In genomic region chrX:99540087-99540576, GRCm38 (mm10) we compare ENCODE assay signal across 8 mouse cellular contexts.
A peak's percentile ranks its signal among the peaks of the same experiment; 100 is the strongest.
DNase-seq lines count a peak whose midpoint lies in the region; ATAC-seq lines count a peak whose summit lies in the region.
"Had no signal": no experiment of that assay in that cellular context is flagged by ENCODE, and none has a peak within 500 bp of the region (broad histone marks: within the 10 kb centered on the region; RNA-seq: fewer than 3 reads in every experiment).

No protein-coding gene starts in this region.

- H3K9ac ChIP-seq in lung, embryonic 16.5 days (ENCODE audit: low read length): no peak overlapping the region
- H3K9ac ChIP-seq in forebrain, embryonic 15.5 days (replicated peaks): no peak overlapping the region
- H3K9ac ChIP-seq in stomach, embryonic 14.5 days (replicated peaks; ENCODE audit: low read depth, low read length): no peak overlapping the region
- H3K9ac ChIP-seq: liver, embryonic 13.5 days had no signal

- no peak overlapping the region for H3K27ac ChIP-seq in lung, embryonic 16.5 days (ENCODE audit: low read length)
- peak overlapping the region; percentile 72 for H3K27ac ChIP-seq in forebrain, embryonic 15.5 days (replicated peaks)
- H3K27ac ChIP-seq in stomach, embryonic 14.5 days (ENCODE audit: low read length): no peak overlapping the region
- H3K27ac ChIP-seq: liver, embryonic 13.5 days had no signal

- WGBS in lung, embryonic 16.5 days: 38% methylated on average over 6 of the region's 6 CpGs
- 36% methylated on average over 5 of the region's 6 CpGs for WGBS in forebrain, embryonic 15.5 days
- 55% methylated on average over 6 of the region's 6 CpGs for WGBS in stomach, embryonic 14.5 days

- peak; percentile 70 for ATAC-seq in lung, embryonic 16.5 days (ENCODE audit: low read depth)
- peak; percentile 91 for ATAC-seq in forebrain, embryonic 15.5 days (replicated peaks)
- ATAC-seq in stomach, embryonic 14.5 days (ENCODE audit: insufficient number of reproducible peaks, insufficient read depth, low FRiP score, low read depth): peak; percentile 49; the same call in 1 of the 2 replicates

- H3K4me1 ChIP-seq in lung, embryonic 16.5 days (replicated peaks; ENCODE audit: control insufficient read depth, insufficient read depth, low read length): peaks cover 7% of the 10 kb centered on the region
- peaks cover 18% of the 10 kb centered on the region for H3K4me1 ChIP-seq in forebrain, embryonic 15.5 days
- H3K4me1 ChIP-seq in stomach, embryonic 14.5 days (ENCODE audit: control insufficient read depth, insufficient read depth, low read length): no peaks in the 10 kb centered on the region
- H3K4me1 ChIP-seq: liver, embryonic 13.5 days had no signal

- no peaks in the 10 kb centered on the region; the same call in 1 of the 2 replicates for H3K27me3 ChIP-seq in lung, embryonic 16.5 days (ENCODE audit: control insufficient read depth, insufficient read depth, low read depth, low read length)
- H3K27me3 ChIP-seq in forebrain, embryonic 15.5 days: no peaks in the 10 kb centered on the region
- H3K27me3 ChIP-seq in stomach, embryonic 14.5 days (ENCODE audit: control insufficient read depth, insufficient read depth, low read length): no peaks in the 10 kb centered on the region

- no peaks in the 10 kb centered on the region for H3K9me3 ChIP-seq in lung, embryonic 16.5 days (ENCODE audit: control insufficient read depth, low read length)
- no peaks in the 10 kb centered on the region for H3K9me3 ChIP-seq in forebrain, embryonic 15.5 days
- no peaks in the 10 kb centered on the region for H3K9me3 ChIP-seq in stomach, embryonic 14.5 days (ENCODE audit: control insufficient read depth, low read depth, low read length)
- H3K9me3 ChIP-seq: liver, embryonic 13.5 days had no signal

- H3K4me3 ChIP-seq in lung, embryonic 16.5 days (ENCODE audit: low read length): no peak overlapping the region
- H3K4me3 ChIP-seq in forebrain, embryonic 15.5 days: no peak overlapping the region
- H3K4me3 ChIP-seq in stomach, embryonic 14.5 days (ENCODE audit: low read depth, low read length): no peak overlapping the region
- H3K4me3 ChIP-seq: liver, embryonic 13.5 days had no signal

- no peaks in the 10 kb centered on the region for H3K36me3 ChIP-seq in lung, embryonic 16.5 days (ENCODE audit: control insufficient read depth, insufficient read depth, low read length)
- H3K36me3 ChIP-seq in forebrain, embryonic 15.5 days: no peaks in the 10 kb centered on the region
- H3K36me3 ChIP-seq in stomach, embryonic 14.5 days (ENCODE audit: control insufficient read depth, insufficient read depth, low read length): no peaks in the 10 kb centered on the region
- H3K36me3 ChIP-seq: liver, embryonic 13.5 days had no signal

- H3K4me2 ChIP-seq in lung, embryonic 16.5 days (ENCODE audit: low read depth, low read length): no peak overlapping the region
- no peak overlapping the region for H3K4me2 ChIP-seq in forebrain, embryonic 15.5 days (replicated peaks)
- no peak overlapping the region for H3K4me2 ChIP-seq in stomach, embryonic 14.5 days (replicated peaks; ENCODE audit: low read depth, low read length)
- H3K4me2 ChIP-seq: liver, embryonic 13.5 days had no signal

- DNase-seq in lung, adult 18-20 months: no peak
- DNase-seq in kidney, postnatal 36 days: peak; percentile 14 to 32
- no peak for DNase-seq in embryo, embryonic 11 days
- DNase-seq in gastrocnemius, adult 8-10 months (ENCODE audit: low spot score in 2 of 2): no peak
- DNase-seq: liver, embryonic 13.5 days had no signal

Comparison
In these comparisons a context has a peak if more than half of its experiments do, and no peak if none do; other contexts are left out.
1. DNase-seq: peak in kidney, postnatal 36 days (2 of 2); none in lung, adult 18-20 months (0 of 2), embryo, embryonic 11 days (single experiment) and gastrocnemius, adult 8-10 months (0 of 2).
2. Peak in every context shown above with its lines, with median percentiles within 50 percentile points of each other: ATAC-seq.